Mouse (Mus musculus): ENCODE measurements around the gene Stxbp1. TPM values are rescaled to one million over a fixed set of nuclear protein-coding genes. Genes with fewer than 3 reads are reported as not detected.

The Stxbp1 gene
- polyA plus RNA-seq, 1 experiment from 2014 or later: 28.7 TPM

DNA sequence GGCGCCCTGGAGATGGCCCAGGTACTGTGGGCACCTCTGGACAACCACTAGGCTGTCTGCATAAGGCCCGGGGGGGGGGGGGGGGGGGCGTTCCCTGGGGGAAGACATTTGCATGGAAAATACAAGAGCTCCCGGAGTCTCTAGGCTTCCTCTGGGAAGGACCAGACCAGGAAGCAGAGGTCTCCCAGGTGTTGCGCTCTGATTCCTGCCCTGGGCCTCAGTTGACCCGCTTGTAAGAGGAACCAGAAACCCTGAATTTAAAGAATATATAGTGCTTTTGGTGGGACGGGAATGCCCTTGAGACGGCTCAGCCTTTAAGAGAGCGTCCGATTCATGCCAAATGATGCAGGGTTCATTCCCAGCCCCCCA lies 95.4 kb downstream of the Stxbp1 start:
- H3K4me2 ChIP-seq (ENCODE audit: low read length): peak overlapping the region; percentile 75
- H3K9me3 ChIP-seq (ENCODE audit: control insufficient read depth, low read length): no peaks in the 10 kb centered on the region
- peaks cover 76% of the 10 kb centered on the region for H3K36me3 ChIP-seq (ENCODE audit: control insufficient read depth, insufficient read depth, low read length)
- peak; percentile 11; the same call in 1 of the 2 replicates for ATAC-seq (ENCODE audit: insufficient number of reproducible peaks, insufficient read depth, low FRiP score, low read depth)
- H3K27ac ChIP-seq (replicated peaks in 1 of 2; ENCODE audit: control insufficient read depth in 1 of 2, insufficient read depth in 1 of 2, low read depth in 2 of 2, low read length in 2 of 2): peak overlapping the region; percentile 31 to 38; a peak in 2 of 4 replicates
- WGBS: 38% methylated on average over 9 of the region's 10 CpGs
- no peaks in the 10 kb centered on the region for H3K27me3 ChIP-seq (ENCODE audit: control insufficient read depth, insufficient read depth, low read length)
- peaks cover 0 to 4% of the 10 kb centered on the region in 2 experiments; a peak in 2 of 4 replicates for H3K4me1 ChIP-seq (ENCODE audit: control insufficient read depth in 2 of 2, insufficient read depth in 2 of 2, low read length in 2 of 2)
- peak overlapping the region; percentile 43 to 44 for H3K4me3 ChIP-seq (ENCODE audit: control insufficient read depth in 1 of 2, insufficient read depth in 1 of 2, low read depth in 1 of 2, low read length in 2 of 2)
- peak overlapping the region; percentile 68 for H3K9ac ChIP-seq (ENCODE audit: low read length)

DNA sequence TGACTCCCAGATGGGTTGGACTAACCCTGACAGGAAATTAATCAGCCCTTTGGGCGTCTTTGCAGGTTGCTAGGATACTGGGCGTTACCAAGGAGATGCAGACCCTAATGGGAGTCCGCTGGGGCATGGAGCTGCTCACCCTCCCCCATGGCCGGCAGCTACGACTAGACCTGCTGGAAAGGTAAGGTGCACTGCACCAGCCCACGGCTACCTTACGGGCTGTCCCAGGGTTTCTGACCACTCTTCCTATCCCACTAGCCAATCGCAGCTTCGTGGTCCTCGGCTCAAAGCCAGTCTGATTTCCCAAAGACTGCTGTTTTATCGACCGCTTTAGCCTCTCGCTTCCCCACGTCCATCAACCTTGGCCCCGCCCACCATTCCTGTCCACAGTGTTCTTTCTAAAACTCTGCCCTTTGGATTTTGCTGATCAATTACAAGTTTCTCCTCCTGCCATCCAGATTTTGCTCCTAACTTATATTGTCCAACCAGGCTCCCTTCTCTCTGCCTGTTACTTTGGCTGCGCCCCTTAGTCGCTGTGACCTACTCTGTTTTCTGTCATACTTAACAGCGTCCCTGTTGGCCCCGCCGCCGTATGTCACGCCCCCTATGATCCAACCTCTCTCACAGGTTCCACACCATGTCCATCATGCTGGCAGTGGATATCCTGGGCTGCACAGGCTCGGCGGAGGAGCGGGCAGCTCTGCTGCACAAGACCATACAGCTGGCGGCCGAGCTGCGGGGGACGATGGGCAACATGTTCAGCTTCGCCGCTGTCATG lies 96.0 kb downstream of the Stxbp1 start:
- peak overlapping the region; percentile 68 for H3K9ac ChIP-seq (ENCODE audit: low read length)
- 22% methylated on average over 31 of the region's 31 CpGs for WGBS
- H3K4me3 ChIP-seq (ENCODE audit: control insufficient read depth in 1 of 2, insufficient read depth in 1 of 2, low read depth in 1 of 2, low read length in 2 of 2): peak overlapping the region; percentile 43 to 44
- no peaks in the 10 kb centered on the region for H3K9me3 ChIP-seq (ENCODE audit: control insufficient read depth, low read length)
- H3K4me2 ChIP-seq (ENCODE audit: low read length): peak overlapping the region; percentile 75
- ATAC-seq (ENCODE audit: insufficient number of reproducible peaks, insufficient read depth, low FRiP score, low read depth): peak; percentile 80
- peaks cover 82% of the 10 kb centered on the region for H3K36me3 ChIP-seq (ENCODE audit: control insufficient read depth, insufficient read depth, low read length)
- H3K27me3 ChIP-seq (ENCODE audit: control insufficient read depth, insufficient read depth, low read length): no peaks in the 10 kb centered on the region
- H3K27ac ChIP-seq (replicated peaks in 1 of 2; ENCODE audit: control insufficient read depth in 1 of 2, insufficient read depth in 1 of 2, low read depth in 2 of 2, low read length in 2 of 2): peak overlapping the region; percentile 31 to 60; a peak in 2 of 4 replicates
- peaks cover 0 to 4% of the 10 kb centered on the region in 2 experiments; a peak in 2 of 4 replicates for H3K4me1 ChIP-seq (ENCODE audit: control insufficient read depth in 2 of 2, insufficient read depth in 2 of 2, low read length in 2 of 2)

- no peak for ATAC-seq (ENCODE audit: insufficient number of reproducible peaks, insufficient read depth, low FRiP score, low read depth)
- WGBS: 69% methylated on average over 7 of the region's 7 CpGs
- Histone ChIP-seq H3K9ac (ENCODE audit: low read length) (no peak overlapping the region), H3K4me3 (ENCODE audit: control insufficient read depth in 1 of 2, insufficient read depth in 1 of 2, low read depth in 1 of 2, low read length in 2 of 2) (no peak overlapping the region), H3K4me1 (ENCODE audit: control insufficient read depth in 2 of 2, insufficient read depth in 2 of 2, low read length in 2 of 2) (peaks cover 0 to 4% of the 10 kb centered on the region in 2 experiments; a peak in 2 of 4 replicates), H3K27me3 (ENCODE audit: control insufficient read depth, insufficient read depth, low read length) (no peaks in the 10 kb centered on the region), H3K27ac (replicated peaks in 1 of 2; ENCODE audit: control insufficient read depth in 1 of 2, insufficient read depth in 1 of 2, low read depth in 2 of 2, low read length in 2 of 2) (no peak overlapping the region), H3K9me3 (ENCODE audit: control insufficient read depth, low read length) (no peaks in the 10 kb centered on the region), H3K4me2 (ENCODE audit: low read length) (no peak overlapping the region), H3K36me3 (ENCODE audit: control insufficient read depth, insufficient read depth, low read length) (peaks cover 87% of the 10 kb centered on the region)
These were observed 96.8 kb downstream of the Stxbp1 start for GRCm38 (mm10) chr2:32750199-32750598.

DNA sequence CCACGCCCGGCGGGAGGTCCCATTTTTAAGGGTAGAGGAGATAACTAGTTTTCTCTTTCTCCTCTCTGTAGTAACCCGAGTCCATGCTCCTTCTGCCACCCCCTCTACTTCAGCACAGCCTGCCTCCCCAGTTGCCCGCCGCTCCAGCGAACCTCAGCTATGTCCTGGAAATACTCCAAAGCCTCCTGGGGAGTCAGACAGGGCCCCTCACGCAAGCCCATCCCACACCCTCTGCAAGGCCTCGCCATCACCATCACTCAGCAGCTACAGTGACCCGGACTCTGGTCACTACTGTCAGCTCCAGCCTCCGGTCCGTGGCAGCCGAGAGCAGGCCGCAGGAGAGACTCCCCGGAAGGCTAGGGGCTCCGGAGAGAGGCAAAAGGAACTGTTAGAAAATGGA lies 98.0 kb downstream of the Stxbp1 start:
- no peaks in the 10 kb centered on the region for H3K9me3 ChIP-seq (ENCODE audit: control insufficient read depth, low read length)
- H3K27ac ChIP-seq (replicated peaks in 1 of 2; ENCODE audit: control insufficient read depth in 1 of 2, insufficient read depth in 1 of 2, low read depth in 2 of 2, low read length in 2 of 2): no peak overlapping the region
- no peak overlapping the region for H3K4me2 ChIP-seq (ENCODE audit: low read length)
- H3K4me3 ChIP-seq (ENCODE audit: control insufficient read depth in 1 of 2, insufficient read depth in 1 of 2, low read depth in 1 of 2, low read length in 2 of 2): no peak overlapping the region
- no peak for ATAC-seq (ENCODE audit: insufficient number of reproducible peaks, insufficient read depth, low FRiP score, low read depth)
- peaks cover 86% of the 10 kb centered on the region for H3K36me3 ChIP-seq (ENCODE audit: control insufficient read depth, insufficient read depth, low read length)
- no peak overlapping the region for H3K9ac ChIP-seq (ENCODE audit: low read length)
- H3K27me3 ChIP-seq (ENCODE audit: control insufficient read depth, insufficient read depth, low read length): no peaks in the 10 kb centered on the region
- WGBS: 78% methylated on average over 16 of the region's 16 CpGs
- H3K4me1 ChIP-seq (ENCODE audit: control insufficient read depth in 2 of 2, insufficient read depth in 2 of 2, low read length in 2 of 2): peaks cover 0 to 4% of the 10 kb centered on the region in 2 experiments; a peak in 2 of 4 replicates

- H3K9ac ChIP-seq (ENCODE audit: low read length): no peak overlapping the region
- peaks cover 38% of the 10 kb centered on the region for H3K27me3 ChIP-seq (ENCODE audit: control insufficient read depth, insufficient read depth, low read length)
- no peaks in the 10 kb centered on the region for H3K9me3 ChIP-seq (ENCODE audit: control insufficient read depth, low read length)
- no peak overlapping the region for H3K4me2 ChIP-seq (ENCODE audit: low read length)
- no peak overlapping the region for H3K4me3 ChIP-seq (ENCODE audit: control insufficient read depth in 1 of 2, insufficient read depth in 1 of 2, low read depth in 1 of 2, low read length in 2 of 2)
- peaks cover 6 to 10% of the 10 kb centered on the region in 2 experiments for H3K4me1 ChIP-seq (ENCODE audit: control insufficient read depth in 2 of 2, insufficient read depth in 2 of 2, low read length in 2 of 2)
- H3K36me3 ChIP-seq (ENCODE audit: control insufficient read depth, insufficient read depth, low read length): peaks cover 54% of the 10 kb centered on the region
- 64% methylated on average over 15 of the region's 15 CpGs for WGBS
- H3K27ac ChIP-seq (replicated peaks in 1 of 2; ENCODE audit: control insufficient read depth in 1 of 2, insufficient read depth in 1 of 2, low read depth in 2 of 2, low read length in 2 of 2): no peak overlapping the region
- no peak for ATAC-seq (ENCODE audit: insufficient number of reproducible peaks, insufficient read depth, low FRiP score, low read depth)
These were observed 102.6 kb downstream of the Stxbp1 start for GRCm38 (mm10) chr2:32744272-32744982.

DNA sequence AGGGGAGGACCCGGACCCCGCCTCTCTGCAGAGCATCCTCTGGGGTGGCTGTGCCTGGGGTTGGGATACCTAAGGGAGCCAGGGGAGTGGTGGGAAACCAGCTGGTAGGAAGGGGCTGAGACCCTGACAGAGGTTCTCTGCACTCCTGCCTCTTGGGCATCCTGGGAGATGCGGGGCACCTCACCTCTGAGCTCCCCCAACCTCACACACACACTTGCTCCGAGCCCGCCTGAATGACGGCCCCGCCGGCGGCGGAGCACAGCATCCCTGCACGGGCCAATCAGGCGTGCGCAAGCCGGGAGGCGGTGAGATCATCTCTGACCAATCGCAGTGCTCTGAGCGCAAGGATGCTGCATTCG lies 104.9 kb downstream of the Stxbp1 start:
- no peaks in the 10 kb centered on the region for H3K9me3 ChIP-seq (ENCODE audit: control insufficient read depth, low read length)
- no peak for ATAC-seq (ENCODE audit: insufficient number of reproducible peaks, insufficient read depth, low FRiP score, low read depth)
- H3K4me2 ChIP-seq (ENCODE audit: low read length): peak overlapping the region; percentile 76
- WGBS: 15% methylated on average over 18 of the region's 18 CpGs
- H3K4me3 ChIP-seq (ENCODE audit: control insufficient read depth in 1 of 2, insufficient read depth in 1 of 2, low read depth in 1 of 2, low read length in 2 of 2): peak overlapping the region; percentile 43 to 47
- H3K4me1 ChIP-seq (ENCODE audit: control insufficient read depth in 2 of 2, insufficient read depth in 2 of 2, low read length in 2 of 2): peaks cover 6 to 10% of the 10 kb centered on the region in 2 experiments
- H3K27me3 ChIP-seq (ENCODE audit: control insufficient read depth, insufficient read depth, low read length): peaks cover 38% of the 10 kb centered on the region
- no peak overlapping the region for H3K27ac ChIP-seq (replicated peaks in 1 of 2; ENCODE audit: control insufficient read depth in 1 of 2, insufficient read depth in 1 of 2, low read depth in 2 of 2, low read length in 2 of 2)
- H3K36me3 ChIP-seq (ENCODE audit: control insufficient read depth, insufficient read depth, low read length): peaks cover 35% of the 10 kb centered on the region
- H3K9ac ChIP-seq (ENCODE audit: low read length): peak overlapping the region; percentile 69; the same call in 1 of the 2 replicates

GRCm38 (mm10) chr2:32741273-32742172 lies 105.5 kb downstream of the Stxbp1 start:
- H3K36me3 ChIP-seq (ENCODE audit: control insufficient read depth, insufficient read depth, low read length): peaks cover 30% of the 10 kb centered on the region
- peak; percentile 36; the same call in 1 of the 2 replicates for ATAC-seq (ENCODE audit: insufficient number of reproducible peaks, insufficient read depth, low FRiP score, low read depth)
- WGBS: 7% methylated on average over 58 of the region's 58 CpGs
- peak overlapping the region; percentile 69 for H3K9ac ChIP-seq (ENCODE audit: low read length)
- H3K4me3 ChIP-seq (ENCODE audit: control insufficient read depth in 1 of 2, insufficient read depth in 1 of 2, low read depth in 1 of 2, low read length in 2 of 2): peak overlapping the region; percentile 43 to 47
- no peak overlapping the region for H3K27ac ChIP-seq (replicated peaks in 1 of 2; ENCODE audit: control insufficient read depth in 1 of 2, insufficient read depth in 1 of 2, low read depth in 2 of 2, low read length in 2 of 2)
- peaks cover 6 to 10% of the 10 kb centered on the region in 2 experiments for H3K4me1 ChIP-seq (ENCODE audit: control insufficient read depth in 2 of 2, insufficient read depth in 2 of 2, low read length in 2 of 2)
- peaks cover 38% of the 10 kb centered on the region for H3K27me3 ChIP-seq (ENCODE audit: control insufficient read depth, insufficient read depth, low read length)
- H3K9me3 ChIP-seq (ENCODE audit: control insufficient read depth, low read length): no peaks in the 10 kb centered on the region
- H3K4me2 ChIP-seq (ENCODE audit: low read length): peak overlapping the region; percentile 76

All from heart, embryonic 14.5 days (tissue).